ENCODE assay signal across 12 mouse cellular contexts in the genomic region with DNA sequence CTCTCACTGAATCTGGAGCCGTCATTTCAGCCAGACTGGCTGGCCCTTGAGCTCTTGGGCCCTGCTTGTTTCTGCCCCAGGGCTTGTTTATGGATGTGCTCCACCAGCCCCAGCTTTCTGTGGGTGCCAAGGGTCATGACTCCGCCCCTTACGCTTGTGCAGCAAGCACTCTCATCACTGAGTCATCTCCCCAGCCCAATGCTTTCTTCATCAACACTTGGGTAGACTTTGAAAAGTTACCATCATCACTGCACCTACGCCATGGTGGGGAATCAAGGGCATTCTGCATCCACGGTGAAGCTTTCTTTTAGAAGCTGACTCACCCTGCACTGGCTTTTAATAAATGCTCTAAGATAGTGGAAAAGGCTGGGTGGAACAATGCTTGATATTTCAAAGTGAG.
DNase-seq lines count a peak whose midpoint lies in the region.
"Had no signal": no experiment of that assay in that cellular context is flagged by ENCODE, and none has a peak within 500 bp of the region (broad histone marks: within the 10 kb centered on the region; RNA-seq: fewer than 3 reads in every experiment).

No protein-coding gene starts in this region.

- peak; percentile 46 for DNase-seq in adrenal gland, postnatal 10 days
- DNase-seq in adrenal gland, postnatal 4 days (ENCODE audit: low spot score in 2 of 2), result no peak
- DNase-seq in heart, adult 8-10 months (ENCODE audit: low spot score), result peak; percentile 26
- DNase-seq in heart, postnatal 4 days, result no peak
- peak; percentile 56 for DNase-seq in adrenal gland, postnatal 14 days
- peak; percentile 27 for DNase-seq in telencephalon, adult 2 months (ENCODE audit: low read depth, low spot score)
- DNase-seq in thymus, postnatal 25 days, result no peak
- DNase-seq: cerebellum, adult 11-12 months; cerebellum, adult 9-11 months; kidney, adult 2 months; spleen, adult 18-20 months; thymus, adult 18-20 months had no signal

Comparison
In these comparisons a context has a peak if more than half of its experiments do, and no peak if none do; other contexts are left out.
1. DNase-seq: peak in adrenal gland, postnatal 10 days (single experiment), heart, adult 8-10 months (single experiment), adrenal gland, postnatal 14 days (single experiment) and telencephalon, adult 2 months (single experiment); none in adrenal gland, postnatal 4 days (0 of 2), heart, postnatal 4 days (single experiment) and thymus, postnatal 25 days (single experiment).